Mouse (Mus musculus) intestine, embryonic 14.5 days (tissue): Measurements from ENCODE around the gene Cacna1c. TPM values are rescaled to one million over a fixed set of nuclear protein-coding genes. Genes with fewer than 3 reads are reported as not detected.

Experiments used
- ATAC-seq: fragments of 200-750 bp; cut with Nextera tagmentation; replicated peaks from 2 replicates; pipeline ENCODE4 v1.8.0; 2017; ENCODE audit warnings: low read depth, moderate number of reproducible peaks, moderate TSS enrichment, moderate library complexity; ENCODE audit not compliant: low FRiP score, low TSS enrichment
- DNase-seq: peaks from one replicate; pipeline ENCODE4 v3.0.0-alpha.2; 2018; ENCODE audit warnings: low spot score
- H3K27ac ChIP-seq: fragments of 300-500 bp; sonication (generic); 2 replicates; pipeline ENCODE4 v1.5.1; 2014; ENCODE audit warnings: low read depth, mild to moderate bottlenecking, control low read depth
- H3K27me3 ChIP-seq: fragments of 300-500 bp; sonication (generic); replicated peaks from 2 replicates; pipeline ENCODE4 v1.6.1; 2014; ENCODE audit warnings: low read length, control low read depth; ENCODE audit not compliant: control insufficient read depth, insufficient read depth
- H3K36me3 ChIP-seq: fragments of 300-500 bp; sonication (generic); 2 replicates; pipeline ENCODE4 v1.6.1; 2014; ENCODE audit warnings: low read length, control low read depth; ENCODE audit not compliant: control insufficient read depth, insufficient read depth
- H3K4me1 ChIP-seq: fragments of 300-500 bp; sonication (generic); replicated peaks from 2 replicates; pipeline ENCODE4 v1.6.1; 2014; ENCODE audit warnings: low read length, control low read depth, mixed read lengths; ENCODE audit not compliant: control insufficient read depth, insufficient read depth
- H3K4me2 ChIP-seq: fragments of 300-500 bp; sonication (generic); 2 replicates; pipeline ENCODE4 v1.6.1; 2014; ENCODE audit warnings: low read length
- H3K4me3 ChIP-seq: fragments of 300-500 bp; sonication (generic); 2 replicates; pipeline ENCODE4 v1.5.1; 2014; ENCODE audit warnings: low read depth, low read length, control low read depth, mixed read lengths
- H3K9ac ChIP-seq: fragments of 300-500 bp; sonication (generic); 2 replicates; pipeline ENCODE4 v1.6.1; 2014; ENCODE audit warnings: mild to moderate bottlenecking, low read length
- H3K9me3 ChIP-seq: fragments of 300-500 bp; sonication (generic); 2 replicates; pipeline ENCODE4 v1.6.1; 2016; ENCODE audit warnings: low read length, control low read depth; ENCODE audit not compliant: control insufficient read depth
- WGBS: fragments of 180-500 bp; shearing (Covaris S2); extraction: QIAGEN DNeasy Blood & Tissue Kit; methylation state at CpG from one replicate; pipeline ENCODE4 v1.1.7; 2014; 5-methylcytosine and 5-hydroxymethylcytosine counted together
- polyA plus RNA-seq: library from polyadenylated mRNA; unstranded; fragments of >200 nt; fragmentation: Nextera tagmentation; extraction: Ambion mirVana; gene quantifications from 2 replicates; pipeline ENCODE4 v1.2.1, GENCODE M21; 2014

The Cacna1c gene
- polyA plus RNA-seq, 1 experiment from 2014 or later, result 6.5 TPM

DNA sequence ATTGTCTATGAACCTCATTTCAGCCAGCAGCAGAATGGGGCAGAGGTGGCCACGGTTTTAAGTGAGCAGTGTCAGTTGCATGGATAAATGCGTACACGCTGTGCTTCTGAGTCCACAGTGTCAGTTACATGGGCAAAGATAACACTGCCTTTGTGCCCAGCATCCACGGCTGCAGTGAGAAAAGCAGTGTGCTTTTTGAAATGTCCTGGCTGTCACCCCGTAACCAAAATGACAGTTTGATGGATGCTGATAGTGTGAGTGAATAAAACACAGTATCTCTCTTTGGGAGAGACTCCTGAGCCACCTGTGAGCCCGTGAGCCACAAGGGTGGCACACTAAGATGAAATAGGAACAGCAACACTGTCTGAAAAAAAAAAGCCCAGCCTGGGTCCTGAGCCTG is 351.0 kb downstream of the Cacna1c start:
- Histone ChIP-seq H3K4me1 (peaks cover 8% of the 10 kb centered on the region; the same call in 1 of the 2 replicates), H3K36me3 (no peaks in the 10 kb centered on the region), H3K27me3 (no peaks in the 10 kb centered on the region), H3K4me3 (no peak overlapping the region), H3K9me3 (no peaks in the 10 kb centered on the region), H3K4me2 (no peak overlapping the region), H3K27ac (no peak overlapping the region), H3K9ac (no peak overlapping the region)
- DNase-seq, result no peak
- no peak for ATAC-seq
- 73% methylated on average over 6 of the region's 6 CpGs for WGBS

- peaks cover 22% of the 10 kb centered on the region for H3K4me1 ChIP-seq
- no peak overlapping the region for H3K9ac ChIP-seq
- 80% methylated on average over 8 of the region's 8 CpGs for WGBS
- ATAC-seq, result no peak
- H3K27ac ChIP-seq, result no peak overlapping the region
- no peak for DNase-seq
- H3K9me3 ChIP-seq, result no peaks in the 10 kb centered on the region
- H3K27me3 ChIP-seq, result no peaks in the 10 kb centered on the region
- H3K4me3 ChIP-seq, result no peak overlapping the region
- no peaks in the 10 kb centered on the region for H3K36me3 ChIP-seq
- H3K4me2 ChIP-seq, result no peak overlapping the region
Observed at GRCm38 (mm10) chr6:118843566-118843965, 352.7 kb downstream of the Cacna1c start.

GRCm38 (mm10) chr6:118841892-118842291 is 354.3 kb downstream of the Cacna1c start:
- Histone ChIP-seq H3K4me3 (no peak overlapping the region), H3K27me3 (no peaks in the 10 kb centered on the region), H3K9ac (no peak overlapping the region), H3K4me2 (no peak overlapping the region), H3K36me3 (no peaks in the 10 kb centered on the region), H3K27ac (no peak overlapping the region), H3K9me3 (no peaks in the 10 kb centered on the region), H3K4me1 (peaks cover 18% of the 10 kb centered on the region)
- ATAC-seq (no peak), DNase-seq (no peak)
- WGBS, result 91% methylated on average over 2 of the region's 2 CpGs

DNA sequence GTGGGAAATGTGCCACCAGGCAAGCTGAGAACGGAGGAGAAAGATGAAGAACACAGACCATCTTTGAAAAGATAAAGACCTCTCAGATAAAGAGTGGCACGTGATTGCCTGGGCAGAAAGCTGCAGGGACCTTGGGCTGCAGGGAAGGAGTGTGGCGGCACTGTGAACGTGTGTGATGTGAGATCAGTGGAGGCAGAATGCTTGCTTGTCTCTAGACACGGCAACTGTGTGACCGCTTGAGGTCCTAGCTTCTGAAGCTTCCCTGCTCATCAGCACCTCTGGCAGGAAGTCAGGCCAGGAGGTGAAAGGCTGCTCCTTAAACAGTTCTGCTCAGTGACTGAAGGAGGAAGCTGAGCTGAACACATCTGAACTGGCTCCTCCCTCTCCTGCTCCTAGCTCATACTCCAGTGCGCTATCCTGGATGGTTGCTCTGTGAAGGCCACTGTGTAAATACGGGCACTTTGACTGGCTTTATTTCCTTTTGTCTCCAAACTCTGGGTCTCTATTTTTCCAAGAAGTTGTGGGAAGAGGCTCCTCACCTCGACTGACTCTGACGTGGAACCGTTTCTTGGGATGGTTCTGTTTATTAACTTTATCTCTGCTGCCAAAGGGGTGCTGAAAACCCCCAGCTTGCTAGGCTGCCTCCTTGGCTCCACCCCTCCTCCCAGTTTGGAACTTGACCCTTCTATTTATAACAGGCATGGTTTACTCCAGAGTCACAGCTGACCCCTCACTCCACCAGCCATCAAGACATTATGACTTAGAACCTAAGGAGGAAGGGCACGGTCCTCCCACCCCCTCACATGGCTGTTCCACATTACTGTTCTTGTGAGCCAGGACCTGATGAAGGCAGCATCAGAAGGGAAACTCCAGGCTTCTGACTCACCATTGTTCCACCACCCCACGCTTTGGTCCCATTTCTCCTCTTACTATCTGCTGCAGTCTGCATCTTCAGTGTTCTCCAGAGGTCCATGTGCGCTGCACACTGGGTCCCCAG is 357.0 kb downstream of the Cacna1c start:
- no peak for DNase-seq
- H3K36me3 ChIP-seq, result no peaks in the 10 kb centered on the region
- no peak overlapping the region for H3K4me3 ChIP-seq
- WGBS, result 32% methylated on average over 14 of the region's 14 CpGs
- no peak overlapping the region for H3K9ac ChIP-seq
- H3K27ac ChIP-seq, result no peak overlapping the region
- peak; percentile 81 for ATAC-seq
- no peaks in the 10 kb centered on the region for H3K27me3 ChIP-seq
- H3K4me2 ChIP-seq, result peak overlapping the region; percentile 28; the same call in 1 of the 2 replicates
- peaks cover 18% of the 10 kb centered on the region for H3K4me1 ChIP-seq
- H3K9me3 ChIP-seq, result no peaks in the 10 kb centered on the region

DNA sequence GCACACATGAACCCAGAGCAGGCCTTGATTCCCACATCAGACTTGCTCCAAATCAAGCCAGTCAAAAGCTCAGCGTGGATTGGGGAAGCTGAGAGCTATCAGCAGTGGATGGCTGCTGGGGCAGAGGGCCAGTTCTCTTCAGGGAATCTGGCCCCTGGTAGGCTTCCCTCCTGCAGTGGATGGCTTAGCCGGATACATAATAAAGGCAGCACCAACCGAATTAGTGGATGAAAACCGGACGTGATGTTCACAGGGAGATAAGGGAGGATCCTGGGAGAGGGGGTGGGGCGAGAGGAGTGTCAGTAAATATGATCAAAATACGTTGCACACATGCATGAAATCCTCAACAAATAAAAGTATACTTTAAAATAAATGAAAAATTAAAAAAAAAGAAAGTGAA is 359.5 kb downstream of the Cacna1c start:
- no peak overlapping the region for H3K27ac ChIP-seq
- no peak overlapping the region for H3K4me3 ChIP-seq

DNA sequence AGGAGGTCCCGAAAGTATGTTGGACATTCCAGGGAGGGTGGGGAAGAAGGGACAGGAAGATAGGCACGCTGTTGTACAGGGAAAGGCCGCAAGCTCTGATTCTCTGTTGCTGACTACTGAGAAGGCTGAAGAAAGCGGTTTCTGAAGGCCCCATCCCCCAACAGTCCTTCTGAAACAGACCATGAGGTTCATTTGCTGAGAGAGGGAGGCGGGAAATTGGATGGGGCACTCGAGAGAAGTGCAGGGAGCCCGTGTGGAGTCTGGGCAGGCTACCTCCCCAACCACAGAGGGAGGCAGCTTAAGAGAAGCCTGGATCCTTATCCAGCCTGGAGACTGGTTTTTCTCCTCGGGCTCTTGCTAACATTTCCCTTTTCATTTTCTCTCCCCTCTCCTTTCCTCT is 362.2 kb downstream of the Cacna1c start:
- DNase-seq (no peak), ATAC-seq (no peak)
- WGBS, result 57% methylated on average over 8 of the region's 8 CpGs
- Histone ChIP-seq H3K4me2 (no peak overlapping the region), H3K27me3 (no peaks in the 10 kb centered on the region), H3K4me3 (no peak overlapping the region), H3K27ac (no peak overlapping the region), H3K9me3 (no peaks in the 10 kb centered on the region), H3K36me3 (no peaks in the 10 kb centered on the region), H3K4me1 (peaks cover 9% of the 10 kb centered on the region), H3K9ac (no peak overlapping the region)

More for the DNA sequence above, 359.5 kb downstream of the Cacna1c start:
- H3K9ac ChIP-seq, result no peak overlapping the region
- ATAC-seq (no peak), DNase-seq (no peak)
- no peaks in the 10 kb centered on the region for H3K36me3 ChIP-seq
- 44% methylated on average over 7 of the region's 7 CpGs for WGBS
- H3K27me3 ChIP-seq, result no peaks in the 10 kb centered on the region
- H3K4me1 ChIP-seq, result peaks cover 18% of the 10 kb centered on the region
- no peak overlapping the region for H3K4me2 ChIP-seq
- no peaks in the 10 kb centered on the region for H3K9me3 ChIP-seq

DNA sequence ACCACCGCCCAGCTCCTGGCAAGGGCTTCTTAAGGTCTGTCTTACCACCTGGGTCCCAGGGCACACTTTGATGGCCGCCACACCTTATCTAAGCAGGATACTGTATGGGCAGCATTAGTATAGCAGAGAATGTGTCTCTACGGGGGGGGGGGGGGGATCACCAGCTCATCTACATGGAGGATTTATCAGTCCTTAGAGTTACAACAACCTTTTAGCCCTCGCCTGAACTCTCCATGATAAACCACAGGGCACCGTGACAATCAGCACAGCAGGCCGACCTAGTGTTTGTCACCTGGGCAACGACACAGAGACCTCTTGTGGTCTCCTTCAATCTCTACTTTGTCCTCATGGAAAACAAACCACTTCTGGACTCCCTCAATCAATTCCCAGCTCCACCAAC is 363.2 kb downstream of the Cacna1c start:
- Histone ChIP-seq H3K4me3 (no peak overlapping the region), H3K4me2 (no peak overlapping the region), H3K9me3 (no peaks in the 10 kb centered on the region), H3K9ac (no peak overlapping the region), H3K27me3 (no peaks in the 10 kb centered on the region), H3K4me1 (no peaks in the 10 kb centered on the region), H3K27ac (no peak overlapping the region), H3K36me3 (no peaks in the 10 kb centered on the region)
- ATAC-seq (no peak), DNase-seq (no peak)
- 87% methylated on average over 7 of the region's 7 CpGs for WGBS

- Histone ChIP-seq H3K4me1 (no peaks in the 10 kb centered on the region), H3K9ac (no peak overlapping the region), H3K9me3 (no peaks in the 10 kb centered on the region), H3K27ac (no peak overlapping the region), H3K36me3 (no peaks in the 10 kb centered on the region), H3K4me3 (no peak overlapping the region), H3K27me3 (no peaks in the 10 kb centered on the region), H3K4me2 (no peak overlapping the region)
- ATAC-seq, result no peak
- WGBS, result 85% methylated on average over 2 of the region's 2 CpGs
- no peak for DNase-seq
Observed at GRCm38 (mm10) chr6:118832616-118833015, 363.6 kb downstream of the Cacna1c start.

DNA sequence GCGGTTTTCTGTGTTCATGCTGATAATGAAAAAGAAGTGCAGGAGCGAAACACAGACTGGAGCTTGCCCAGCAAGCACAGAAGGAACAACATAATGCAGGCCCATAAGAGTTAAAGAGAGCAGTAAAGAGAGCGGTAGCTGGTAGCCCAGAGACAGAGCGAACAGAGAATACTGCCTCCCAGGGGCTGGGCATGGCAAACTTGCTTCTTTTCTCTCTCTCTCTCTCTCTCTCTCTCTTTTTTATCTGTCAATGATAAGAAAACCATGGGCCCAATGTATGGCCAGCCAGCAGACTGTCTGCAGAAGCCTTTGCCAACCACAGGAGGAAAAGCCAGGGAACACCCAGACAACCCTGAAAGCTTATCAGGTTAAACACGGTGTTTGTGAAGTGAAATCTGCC is 365.4 kb downstream of the Cacna1c start:
- WGBS, result 90% methylated on average over 5 of the region's 5 CpGs
- no peaks in the 10 kb centered on the region for H3K4me1 ChIP-seq
- no peak for DNase-seq
- H3K27me3 ChIP-seq, result no peaks in the 10 kb centered on the region
- ATAC-seq, result no peak
- no peak overlapping the region for H3K4me3 ChIP-seq
- no peaks in the 10 kb centered on the region for H3K9me3 ChIP-seq
- H3K4me2 ChIP-seq, result no peak overlapping the region
- no peak overlapping the region for H3K27ac ChIP-seq
- H3K9ac ChIP-seq, result no peak overlapping the region
- H3K36me3 ChIP-seq, result no peaks in the 10 kb centered on the region
